Mouse (Mus musculus) kidney, adult 2 months (tissue): ENCODE results near the gene Igsf8. TPM values are rescaled to one million over a fixed set of nuclear protein-coding genes. Genes with fewer than 3 reads are reported as not detected.
A peak's percentile ranks its signal among the peaks of the same experiment; 100 is the strongest.

Experiments used
- DNase-seq: peaks from one replicate; pipeline ENCODE4 v3.0.0; 2021
- H3K27ac ChIP-seq: fragments of 200-500 bp; 2 replicates; pipeline ENCODE4 v1.5.1; 2012; ENCODE audit warnings: low read depth, low read length, control low read depth, inconsistent platforms; ENCODE audit not compliant: insufficient read depth
- H3K27me3 ChIP-seq: fragments of 200-500 bp; replicated peaks from 2 replicates; pipeline ENCODE4 v1.6.1; 2012; ENCODE audit warnings: mild to moderate bottlenecking, moderate library complexity, low read length, inconsistent platforms; ENCODE audit not compliant: control insufficient read depth, insufficient read depth
- H3K36me3 ChIP-seq: fragments of 200-500 bp; 2 replicates; pipeline ENCODE4 v1.6.1; 2012; ENCODE audit warnings: mild to moderate bottlenecking, moderate library complexity, low read length, inconsistent platforms; ENCODE audit not compliant: control insufficient read depth, insufficient read depth
- H3K4me1 ChIP-seq: fragments of 200-500 bp; 2 replicates; pipeline ENCODE4 v1.6.1; 2011; ENCODE audit warnings: low read length; ENCODE audit not compliant: control insufficient read depth, insufficient read depth
- H3K4me3 ChIP-seq: fragments of 200-500 bp; 2 replicates; pipeline ENCODE4 v1.5.1; 2011; ENCODE audit warnings: mild to moderate bottlenecking, low read depth, low read length, control low read depth; ENCODE audit not compliant: insufficient read depth
- CTCF ChIP-seq: fragments of 200-500 bp; conservative IDR thresholded peaks from 2 replicates; pipeline ENCODE4 v1.5.1; 2011; ENCODE audit warnings: low read depth, mild to moderate bottlenecking, control low read depth, low read length, moderate library complexity, mixed read lengths; ENCODE audit not compliant: insufficient read depth, insufficient read length
- POLR2A ChIP-seq: fragments of 200-500 bp; IDR thresholded peaks from one replicate; pipeline ENCODE4 v1.6.1; 2011; ENCODE audit warnings: low read depth, low read length, control low read depth
- WGBS: fragments of 180-500 bp; shearing (Covaris S2); methylation state at CpG from one replicate; pipeline ENCODE4 v1.1.7; 2018; 5-methylcytosine and 5-hydroxymethylcytosine counted together
- polyA plus RNA-seq: library from polyadenylated mRNA; depleted of rRNA; stranded (reverse); fragments of >200 nt; gene quantifications from 2 replicates; pipeline ENCODE4 v1.2.3, GENCODE M21; 2012

The Igsf8 gene
- polyA plus RNA-seq, 1 experiment: 54.3 TPM

DNA sequence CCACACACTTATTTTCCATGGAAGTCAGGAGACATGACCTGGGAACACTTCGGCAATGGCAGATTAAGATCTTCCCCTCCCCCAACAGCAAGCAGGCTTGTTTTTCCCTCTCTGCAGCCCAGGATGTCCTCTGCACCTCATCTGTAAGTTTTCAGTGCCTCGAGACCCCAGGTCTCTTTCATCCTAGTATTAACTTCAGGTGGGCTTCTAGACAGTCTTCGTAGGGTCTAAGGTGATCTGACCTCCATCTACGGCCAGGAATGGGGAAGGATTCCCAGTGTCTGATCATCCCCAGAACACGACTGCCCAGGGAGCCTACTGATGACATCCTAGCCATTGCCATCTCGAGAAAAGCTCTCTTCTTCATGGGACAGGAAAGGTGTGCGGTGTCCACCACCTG lies 67.0 kb downstream of the Igsf8 start:
- no peaks in the 10 kb centered on the region; the same call in 1 of the 2 replicates for H3K27me3 ChIP-seq
- WGBS: 75% methylated on average over 7 of the region's 7 CpGs
- no peak for TF ChIP-seq POLR2A
- no peak for TF ChIP-seq CTCF
- DNase-seq: no peak
- no peak overlapping the region for H3K4me3 ChIP-seq
- H3K27ac ChIP-seq: no peak overlapping the region
- H3K36me3 ChIP-seq: no peaks in the 10 kb centered on the region
- H3K4me1 ChIP-seq: no peaks in the 10 kb centered on the region; the same call in 1 of the 2 replicates

DNA sequence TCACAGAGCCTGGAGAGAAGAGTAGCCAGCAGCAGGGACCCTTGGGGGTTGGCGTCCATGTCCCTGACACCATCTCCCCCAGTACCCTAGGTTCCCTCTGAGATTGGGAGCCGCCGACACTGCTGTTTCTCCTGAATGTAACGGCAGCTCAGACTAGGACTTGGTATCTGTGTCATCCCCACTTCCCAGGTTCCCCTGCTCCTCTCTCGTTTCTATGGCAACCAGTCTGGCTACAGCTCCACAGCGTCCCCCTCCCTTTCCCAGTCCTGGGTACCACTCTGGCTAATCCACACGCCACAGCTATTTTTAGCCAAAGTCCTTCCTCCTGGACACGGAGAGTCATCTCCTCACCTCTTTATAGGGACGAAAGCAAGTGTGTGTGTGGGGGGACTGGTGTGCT lies 67.7 kb downstream of the Igsf8 start, which contains the start of gene Kcnj9:
Gene Kcnj9, minus strand, starts transcription at position 188 of the 400 bp plus-strand sequence.
- no peaks in the 10 kb centered on the region; the same call in 1 of the 2 replicates for H3K4me1 ChIP-seq
- H3K4me3 ChIP-seq: no peak within 1 kb of the TSS
- WGBS: 38% methylated on average over 9 of the region's 9 CpGs
- H3K27ac ChIP-seq: no peak within 1 kb of the TSS
- H3K27me3 ChIP-seq: no peaks in the 10 kb centered on the region; the same call in 1 of the 2 replicates
- TF ChIP-seq POLR2A (no peak), CTCF (no peak)
- no peaks in the 10 kb centered on the region for H3K36me3 ChIP-seq
- no peak for DNase-seq

- 69% methylated on average over 6 of the region's 6 CpGs for WGBS
- DNase-seq: no peak
- Histone ChIP-seq H3K4me3 (no peak overlapping the region), H3K27me3 (no peaks in the 10 kb centered on the region; the same call in 1 of the 2 replicates), H3K36me3 (no peaks in the 10 kb centered on the region), H3K4me1 (no peaks in the 10 kb centered on the region; the same call in 1 of the 2 replicates), H3K27ac (no peak overlapping the region)
- no peak for TF ChIP-seq POLR2A
- no peak for TF ChIP-seq CTCF
Observed at GRCm38 (mm10) chr1:172329616-172330015, 68.2 kb downstream of the Igsf8 start.

DNA sequence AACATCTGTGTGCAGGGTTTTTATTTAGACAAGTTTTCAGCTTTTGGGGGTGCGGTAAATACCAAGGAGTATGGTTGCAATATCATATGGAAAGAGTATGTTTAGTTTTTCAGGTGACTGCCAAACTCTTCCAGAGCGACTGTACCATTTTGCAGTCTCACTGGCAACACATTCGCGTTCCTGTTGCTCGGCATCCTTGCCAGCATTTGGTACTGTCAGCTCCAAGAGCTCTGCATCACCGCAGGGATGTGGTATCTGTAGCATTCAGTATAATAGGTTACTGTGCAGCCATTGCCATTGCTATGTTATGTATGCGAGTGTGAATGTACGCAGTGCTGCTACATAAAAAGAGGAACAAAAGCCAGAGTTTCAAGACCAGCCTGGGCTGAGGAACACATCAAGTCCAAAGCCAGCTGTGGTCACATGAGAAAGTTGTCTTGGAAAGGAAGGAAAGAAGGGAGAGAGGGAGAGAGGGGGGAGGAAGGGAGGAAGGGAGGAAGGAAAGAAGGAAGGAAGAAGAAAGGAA lies 70.0 kb downstream of the Igsf8 start:
- no peaks in the 10 kb centered on the region; the same call in 1 of the 2 replicates for H3K27me3 ChIP-seq

GRCm38 (mm10) chr1:172332925-172333324 lies 71.5 kb downstream of the Igsf8 start:
- DNase-seq: no peak
- 84% methylated on average over 2 of the region's 2 CpGs for WGBS
- no peaks in the 10 kb centered on the region; the same call in 1 of the 2 replicates for H3K27me3 ChIP-seq
- no peaks in the 10 kb centered on the region for H3K4me1 ChIP-seq
- no peaks in the 10 kb centered on the region for H3K36me3 ChIP-seq
- TF ChIP-seq POLR2A (no peak), CTCF (no peak)
- H3K4me3 ChIP-seq: no peak overlapping the region
- no peak overlapping the region for H3K27ac ChIP-seq

More for the DNA sequence above, 70.0 kb downstream of the Igsf8 start:
- no peak for DNase-seq
- no peak overlapping the region for H3K4me3 ChIP-seq
- no peak overlapping the region for H3K27ac ChIP-seq
- no peak for TF ChIP-seq POLR2A
- TF ChIP-seq CTCF: no peak
- H3K36me3 ChIP-seq: no peaks in the 10 kb centered on the region
- WGBS: 77% methylated on average over 8 of the region's 8 CpGs
- no peaks in the 10 kb centered on the region for H3K4me1 ChIP-seq

GRCm38 (mm10) chr1:172333512-172333911 lies 72.1 kb downstream of the Igsf8 start:
- Histone ChIP-seq H3K4me3 (no peak overlapping the region), H3K4me1 (no peaks in the 10 kb centered on the region), H3K27me3 (no peaks in the 10 kb centered on the region), H3K27ac (no peak overlapping the region), H3K36me3 (no peaks in the 10 kb centered on the region)
- WGBS: 22% methylated on average over 3 of the region's 3 CpGs
- TF ChIP-seq CTCF (peak; percentile 49; the same call in 1 of the 2 replicates), POLR2A (no peak)
- DNase-seq: no peak

- H3K27me3 ChIP-seq: no peaks in the 10 kb centered on the region
- no peak overlapping the region for H3K4me3 ChIP-seq
- 83% methylated on average over 15 of the region's 15 CpGs for WGBS
- H3K4me1 ChIP-seq: no peaks in the 10 kb centered on the region
- no peak overlapping the region for H3K27ac ChIP-seq
- no peaks in the 10 kb centered on the region for H3K36me3 ChIP-seq
- DNase-seq: no peak
- TF ChIP-seq CTCF (no peak), POLR2A (no peak)
Observed at GRCm38 (mm10) chr1:172335804-172336203, 74.4 kb downstream of the Igsf8 start.
